Comparison of ENCODE assay signal across 15 mouse cellular contexts in genomic region chr10:16507681-16508080, GRCm38 (mm10).
A peak's percentile ranks its signal among the peaks of the same experiment; 100 is the strongest.
DNase-seq lines count a peak whose midpoint lies in the region.
"Had no signal": no experiment of that assay in that cellular context is flagged by ENCODE, and none has a peak within 500 bp of the region (broad histone marks: within the 10 kb centered on the region; RNA-seq: fewer than 3 reads in every experiment).

No protein-coding gene starts in this region.

- peak; percentile 2 for DNase-seq in gastrocnemius, adult 18-20 months (ENCODE audit: low spot score)
- no peak for DNase-seq in gastrocnemius, postnatal 4 days (ENCODE audit: low spot score in 2 of 2)
- DNase-seq in heart, postnatal 10 days: peak; percentile 11 to 24
- no peak for DNase-seq in heart, postnatal 14 days
- DNase-seq in 3T3-L1 (ENCODE audit: low read depth, low spot score): peak; percentile 89
- peak; percentile 11 for DNase-seq in fibroblast of lung, adult 2 months (ENCODE audit: low read depth)
- DNase-seq in MN1 (ENCODE audit: low spot score): no peak
- DNase-seq: adrenal gland, postnatal 14 days; cerebellum, adult 9-11 months; forebrain, postnatal 0 days; heart, adult 2 months; kidney, adult 8-10 months; kidney, postnatal 25 days; right cerebral cortex, adult 18-20 months; thymus, postnatal 14 days had no signal

- intact Hi-C loops in heart, postnatal 10 days (cut with DNase I): no loop called here
- intact Hi-C loops in heart, postnatal 14 days (cut with DNase I): no loop called here

Comparison
In these comparisons a context has a peak if more than half of its experiments do, and no peak if none do; other contexts are left out.
1. DNase-seq: peak in gastrocnemius, adult 18-20 months (single experiment), heart, postnatal 10 days (2 of 2), 3T3-L1 (single experiment) and fibroblast of lung, adult 2 months (single experiment); none in gastrocnemius, postnatal 4 days (0 of 2), heart, postnatal 14 days (0 of 2) and MN1 (single experiment).